Mouse (Mus musculus): ENCODE results near the gene Spsb3.
A peak's percentile ranks its signal among the peaks of the same experiment; 100 is the strongest.

The Spsb3 gene

DNA sequence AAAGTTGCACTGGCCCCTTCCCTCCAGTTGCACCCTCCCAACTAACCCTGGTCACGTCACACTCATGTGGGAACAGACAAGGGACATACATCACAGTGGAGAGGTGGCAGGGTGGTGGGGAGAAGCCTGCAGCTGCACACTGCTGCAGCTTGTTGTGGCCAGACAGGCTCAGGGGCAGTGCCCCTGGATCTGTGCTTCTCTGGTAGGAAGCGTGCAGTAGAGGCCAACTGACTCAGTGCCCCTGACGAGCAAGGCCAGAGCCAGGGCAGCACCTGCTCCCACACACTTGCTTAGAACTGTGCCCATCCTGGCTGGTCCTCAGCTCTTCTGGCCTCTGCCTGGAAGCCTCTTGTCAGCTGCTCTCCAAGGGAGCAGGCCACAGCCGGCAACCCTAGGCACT is 11.2 kb downstream of the Spsb3 start:
- DNase-seq, result no peak

DNA sequence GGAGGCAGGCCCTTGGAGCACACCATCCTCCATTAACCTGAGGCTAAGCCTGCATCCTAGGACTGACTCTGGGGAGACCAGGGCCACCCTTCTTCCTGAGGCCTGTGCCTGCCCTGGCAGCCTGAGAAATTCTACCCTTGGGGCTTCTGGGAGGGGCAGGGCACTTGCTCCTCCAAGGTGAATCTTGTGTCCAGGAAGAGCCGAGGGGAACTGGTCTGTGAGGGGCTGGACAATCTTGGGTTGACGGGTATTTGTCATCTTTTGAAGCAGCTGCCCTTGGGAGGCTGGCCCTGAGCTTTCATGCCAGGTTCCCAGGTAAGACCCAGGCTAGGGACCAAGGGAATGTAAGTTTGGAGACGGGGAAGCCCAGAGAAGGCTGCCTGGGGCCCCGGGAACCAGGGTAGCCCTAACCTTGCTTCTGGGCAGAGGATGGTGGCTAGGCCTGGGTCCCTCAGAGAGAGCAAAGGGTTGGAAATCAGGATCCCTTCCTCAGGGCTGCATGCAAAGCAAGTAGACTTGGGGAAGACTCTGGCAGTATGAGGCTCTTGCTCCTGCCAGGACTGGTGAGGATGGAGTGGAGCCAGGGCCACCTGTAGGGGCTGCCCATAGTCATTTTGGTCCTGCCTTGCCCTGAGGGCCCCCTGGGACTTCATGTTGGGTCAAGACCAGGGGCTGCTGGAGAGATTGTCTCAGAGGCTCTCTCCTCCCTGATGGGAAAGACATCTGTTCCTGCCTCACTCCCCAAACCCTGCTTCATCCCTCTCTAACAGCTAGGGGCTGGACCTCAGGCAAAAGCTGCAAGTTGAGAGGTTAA is 11.8 kb downstream of the Spsb3 start:
- DNase-seq, result no peak

DNA sequence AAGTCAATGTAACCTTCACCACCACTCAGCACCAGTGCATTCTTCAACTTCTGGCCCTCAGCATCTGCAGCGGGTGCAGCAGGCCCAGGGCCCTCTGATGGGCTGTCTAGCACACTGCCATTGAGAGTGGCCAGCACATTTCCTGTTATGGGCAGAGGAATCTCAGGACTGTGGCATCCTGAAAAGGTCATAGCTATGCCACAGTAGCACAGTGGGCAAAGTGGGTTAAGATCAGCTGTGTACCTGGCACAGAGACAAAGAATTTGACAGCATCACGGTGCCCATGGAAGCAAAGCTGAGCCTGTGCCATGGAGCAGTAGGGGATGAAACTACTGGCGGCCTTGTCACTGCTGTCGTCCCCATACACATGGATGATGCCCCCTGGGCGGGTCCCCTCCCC is 12.7 kb downstream of the Spsb3 start:
- no peak for DNase-seq

DNA sequence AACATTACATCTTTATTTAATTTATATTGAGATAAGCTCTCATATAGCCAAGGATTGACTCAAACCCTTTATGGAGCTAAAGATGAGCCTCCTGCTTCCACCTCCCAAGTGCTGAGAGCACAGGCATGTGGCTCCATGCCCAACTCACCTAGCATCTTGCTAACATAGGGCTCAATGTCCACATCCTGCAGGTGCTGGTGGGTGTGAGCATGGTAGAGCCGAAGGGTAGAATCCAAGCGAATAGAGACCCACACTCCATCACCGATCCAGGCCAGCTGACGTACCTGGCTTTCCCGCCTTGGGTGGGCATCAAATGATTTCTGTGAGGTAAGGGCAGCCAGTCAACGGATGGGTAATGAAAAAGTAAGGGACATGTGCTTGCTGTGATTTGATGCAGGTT is 13.6 kb downstream of the Spsb3 start:
- no peak for DNase-seq

DNA sequence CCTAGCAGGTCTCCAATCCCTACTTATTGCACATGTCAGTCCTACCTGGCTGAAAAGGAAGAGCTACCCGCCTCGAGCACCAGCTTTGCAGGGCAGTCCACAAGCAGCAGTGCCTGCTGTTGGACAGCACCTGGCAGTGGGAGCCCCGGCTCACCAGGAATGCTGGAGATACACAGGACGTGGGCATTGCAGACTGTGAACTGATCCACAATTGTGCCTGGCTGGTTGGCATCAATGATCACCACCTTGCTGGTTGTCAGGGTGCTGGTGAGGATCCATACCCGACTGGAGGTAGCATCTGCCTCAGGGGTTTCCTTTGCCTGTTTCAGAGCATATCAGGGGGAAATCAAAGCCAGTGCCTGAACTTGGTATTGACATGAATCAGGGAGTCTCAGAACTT is 15.7 kb downstream of the Spsb3 start:
- DNase-seq, result no peak

DNA sequence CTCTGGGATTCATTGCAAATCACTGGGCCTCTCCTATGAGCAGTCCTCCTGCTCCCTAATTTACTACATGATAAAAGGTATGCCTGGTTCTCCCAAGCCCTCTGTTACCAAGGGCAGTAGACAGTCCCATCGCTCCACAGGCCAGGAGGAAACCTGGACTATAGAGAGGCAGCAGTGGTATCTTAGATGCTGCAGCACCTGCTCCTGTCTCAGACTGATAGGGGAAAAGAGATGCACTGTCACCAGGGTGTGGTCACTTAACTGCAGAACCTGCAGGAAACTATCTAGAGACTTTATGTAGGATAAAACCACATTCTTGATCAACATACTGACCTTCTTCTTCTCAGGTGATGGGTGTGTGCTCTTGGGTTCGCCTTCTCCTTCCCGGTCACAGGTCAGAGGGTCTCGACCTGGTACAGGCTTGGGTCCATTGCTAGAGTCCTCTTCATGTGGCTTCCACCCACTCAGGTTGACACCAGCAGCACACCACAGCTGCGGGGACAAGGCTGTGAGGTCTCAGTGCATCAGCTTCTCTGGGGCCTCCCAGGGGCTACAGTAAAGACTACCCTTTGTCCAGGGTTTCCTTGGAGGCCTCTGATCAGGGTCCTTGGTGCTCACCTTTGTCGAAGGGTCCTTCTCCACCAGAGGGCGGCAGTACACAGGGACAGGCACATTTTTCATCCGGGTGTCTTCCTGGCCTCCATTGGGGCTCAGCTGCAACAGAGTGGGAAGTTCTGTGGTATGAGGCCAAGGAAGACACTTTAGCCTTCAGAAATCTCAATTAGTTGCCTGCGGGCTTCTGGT is 16.4 kb downstream of the Spsb3 start:
- DNase-seq, result no peak

DNA sequence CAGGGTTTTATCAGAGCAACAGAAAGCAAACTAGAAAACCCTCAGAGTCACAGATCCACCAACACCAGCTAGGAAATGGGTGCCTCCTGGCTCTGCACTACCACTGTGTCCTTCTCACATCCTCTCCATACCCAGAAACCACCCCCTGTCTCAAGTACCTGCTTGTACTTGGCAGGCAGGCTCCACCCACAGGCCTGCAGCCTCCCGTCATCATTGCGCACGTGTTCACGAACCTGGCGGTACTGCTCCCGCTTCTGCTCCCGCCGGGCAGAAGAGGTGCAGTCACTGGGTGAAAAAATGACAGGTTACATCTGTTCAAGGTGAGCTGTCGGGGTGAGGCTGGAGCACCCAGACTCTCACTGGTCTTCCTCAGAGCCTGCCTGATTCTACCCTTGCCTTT is 17.3 kb downstream of the Spsb3 start:
- no peak for DNase-seq

DNA sequence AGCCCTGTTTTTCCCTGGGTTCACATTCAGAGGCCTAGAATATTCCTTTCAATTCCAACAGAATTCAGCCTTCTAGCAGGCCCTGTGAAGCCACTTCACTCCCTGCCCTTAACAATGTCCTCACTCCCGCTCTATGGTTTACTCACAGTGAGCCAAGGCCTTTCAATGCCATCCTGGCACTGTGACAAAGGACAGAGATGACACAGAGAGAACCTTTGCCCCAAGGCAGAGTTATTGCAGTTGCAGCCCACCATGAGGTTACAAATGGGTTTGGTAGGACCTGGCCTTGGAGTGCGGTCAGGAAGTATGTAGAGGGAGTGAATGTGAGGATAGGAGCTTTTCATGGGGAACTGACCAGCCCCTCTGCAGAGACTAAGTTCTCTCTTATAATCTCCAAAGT is 21.1 kb downstream of the Spsb3 start:
- DNase-seq, result no peak

DNA sequence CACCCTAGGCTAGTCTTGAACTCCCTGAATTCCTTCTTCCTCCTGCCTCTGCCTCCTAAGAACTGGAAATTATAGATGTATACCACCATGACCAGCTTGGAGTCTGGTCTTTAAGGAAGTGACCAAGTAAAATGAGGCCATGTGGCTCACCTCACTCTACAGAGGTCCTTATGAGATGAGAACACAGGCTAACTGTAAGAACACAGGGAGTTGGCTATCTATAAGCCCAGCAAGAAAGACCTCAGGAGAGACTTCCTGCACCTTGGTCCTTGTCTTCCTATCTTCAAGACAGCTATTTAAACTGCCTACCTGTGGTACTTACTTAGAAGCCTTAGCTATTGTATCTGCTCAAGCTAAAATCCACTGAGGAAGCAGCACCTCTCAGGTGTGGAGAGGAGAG is 27.5 kb downstream of the Spsb3 start:
- DNase-seq, result no peak

DNA sequence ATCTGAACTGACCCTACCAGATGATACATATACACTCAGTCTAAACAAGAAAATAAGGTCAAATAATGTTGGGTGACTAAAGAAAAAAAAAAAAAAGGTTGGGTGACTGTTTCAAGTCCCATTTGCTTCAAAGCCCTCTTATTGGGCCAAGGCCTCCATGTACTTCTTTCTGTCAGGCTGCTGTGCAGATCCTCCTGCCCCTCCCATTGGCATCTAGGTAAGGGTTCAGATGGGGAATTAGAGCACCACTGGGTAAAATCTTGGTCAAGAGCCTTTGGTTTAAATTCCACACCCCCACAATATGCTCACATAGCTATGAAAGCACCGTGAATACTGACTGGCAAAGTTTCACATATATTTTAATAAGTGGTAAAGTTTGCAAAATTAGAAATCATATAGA is 36.8 kb downstream of the Spsb3 start:
- DNase-seq, result no peak

DNA sequence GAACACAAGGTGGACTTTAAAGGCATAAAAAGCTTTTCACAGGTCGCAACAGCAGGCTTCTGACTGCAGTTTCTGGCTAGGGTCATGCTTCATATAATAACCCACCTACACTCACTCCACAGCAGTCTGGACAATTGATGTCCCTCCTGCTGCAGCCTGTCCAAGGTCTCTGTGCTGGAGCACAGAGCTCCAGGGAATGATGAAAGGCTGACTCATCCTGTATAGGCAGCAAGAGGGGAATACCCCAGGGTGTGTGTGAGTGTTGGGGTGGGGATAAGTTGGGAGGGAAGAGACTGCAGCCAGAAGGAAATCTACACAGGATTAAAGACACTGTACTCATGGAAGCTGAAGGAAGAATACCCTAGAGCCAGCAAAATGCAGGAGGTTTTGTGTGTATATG is 43.1 kb downstream of the Spsb3 start:
- DNase-seq, result no peak

DNA sequence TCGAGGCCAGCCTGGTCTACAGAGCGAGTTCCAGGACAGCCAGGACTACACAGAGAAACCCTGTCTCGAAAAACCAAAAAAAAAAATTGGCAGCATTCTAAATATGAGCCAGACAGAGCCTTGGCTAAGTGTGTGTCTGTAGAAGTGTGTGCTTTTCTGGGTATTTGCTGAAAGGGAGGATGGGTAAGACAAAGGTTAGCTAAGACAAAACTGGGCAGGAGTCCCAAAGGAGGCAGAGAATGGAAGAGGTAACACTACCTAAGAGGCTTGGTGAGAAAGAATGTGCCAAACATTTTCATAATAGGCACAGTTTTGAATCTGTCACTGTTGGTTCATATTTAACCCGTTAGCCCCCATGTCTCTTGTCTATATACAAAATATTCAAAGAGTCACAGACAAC is 46.0 kb downstream of the Spsb3 start:
- DNase-seq, result no peak

DNA sequence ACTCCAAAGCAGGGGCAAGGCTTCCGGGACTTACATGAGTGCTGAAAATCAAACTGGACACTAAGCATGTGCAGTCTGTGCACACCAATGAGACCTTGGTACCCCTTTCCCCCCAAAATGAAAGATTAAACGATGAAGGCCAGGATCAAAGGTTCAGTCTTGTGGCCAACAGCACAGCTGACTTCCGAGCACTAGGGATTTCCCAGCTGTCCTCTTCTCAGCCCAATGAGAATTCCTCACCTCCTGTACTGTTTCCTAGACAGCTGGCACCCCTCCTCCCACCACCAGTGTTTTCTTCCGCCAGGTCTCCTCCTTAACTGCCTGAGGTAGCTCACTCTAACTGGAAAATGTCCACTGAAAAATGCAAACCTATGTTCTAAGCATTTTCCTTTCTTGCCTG is 46.7 kb downstream of the Spsb3 start:
- DNase-seq, result no peak

DNA sequence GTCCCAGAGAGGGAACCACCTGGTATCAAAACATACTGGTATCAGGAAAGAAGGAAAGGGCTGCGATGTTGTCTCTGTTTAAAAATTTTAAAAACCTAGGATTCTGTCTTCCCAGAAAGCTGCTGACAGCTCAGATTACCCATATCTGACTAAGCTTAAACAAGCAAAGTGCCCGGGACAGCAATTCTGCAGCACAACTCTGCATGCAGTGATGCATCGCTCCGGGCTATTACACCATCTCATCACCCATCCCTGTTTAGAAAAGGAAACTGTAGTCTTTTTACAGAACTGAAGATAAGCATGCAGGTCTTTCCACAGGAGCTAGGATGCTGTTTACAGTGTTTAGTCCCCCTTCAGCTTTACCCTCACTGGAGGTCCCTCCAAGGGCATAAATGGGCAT is 48.5 kb downstream of the Spsb3 start:
- no peak for DNase-seq

DNA sequence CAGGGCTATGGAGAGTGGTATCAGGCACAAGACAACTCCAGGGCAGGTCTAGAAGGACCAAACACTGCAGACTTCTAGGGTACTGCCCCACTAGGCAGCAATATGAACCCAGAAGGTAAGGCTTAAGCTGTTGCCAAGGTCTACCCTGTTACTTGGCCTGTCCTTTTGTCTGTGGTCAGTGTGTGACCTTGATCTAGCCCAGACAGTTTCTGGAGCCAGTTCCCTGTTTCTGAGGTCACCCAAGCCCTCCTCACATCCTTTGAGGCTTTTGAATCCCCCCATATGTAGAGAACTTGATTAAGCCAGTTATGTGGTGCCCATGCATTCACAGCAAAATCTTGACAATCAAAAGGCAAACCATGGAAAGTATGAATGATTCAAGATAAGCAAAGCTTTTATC is 49.2 kb downstream of the Spsb3 start:
- no peak for DNase-seq

DNA sequence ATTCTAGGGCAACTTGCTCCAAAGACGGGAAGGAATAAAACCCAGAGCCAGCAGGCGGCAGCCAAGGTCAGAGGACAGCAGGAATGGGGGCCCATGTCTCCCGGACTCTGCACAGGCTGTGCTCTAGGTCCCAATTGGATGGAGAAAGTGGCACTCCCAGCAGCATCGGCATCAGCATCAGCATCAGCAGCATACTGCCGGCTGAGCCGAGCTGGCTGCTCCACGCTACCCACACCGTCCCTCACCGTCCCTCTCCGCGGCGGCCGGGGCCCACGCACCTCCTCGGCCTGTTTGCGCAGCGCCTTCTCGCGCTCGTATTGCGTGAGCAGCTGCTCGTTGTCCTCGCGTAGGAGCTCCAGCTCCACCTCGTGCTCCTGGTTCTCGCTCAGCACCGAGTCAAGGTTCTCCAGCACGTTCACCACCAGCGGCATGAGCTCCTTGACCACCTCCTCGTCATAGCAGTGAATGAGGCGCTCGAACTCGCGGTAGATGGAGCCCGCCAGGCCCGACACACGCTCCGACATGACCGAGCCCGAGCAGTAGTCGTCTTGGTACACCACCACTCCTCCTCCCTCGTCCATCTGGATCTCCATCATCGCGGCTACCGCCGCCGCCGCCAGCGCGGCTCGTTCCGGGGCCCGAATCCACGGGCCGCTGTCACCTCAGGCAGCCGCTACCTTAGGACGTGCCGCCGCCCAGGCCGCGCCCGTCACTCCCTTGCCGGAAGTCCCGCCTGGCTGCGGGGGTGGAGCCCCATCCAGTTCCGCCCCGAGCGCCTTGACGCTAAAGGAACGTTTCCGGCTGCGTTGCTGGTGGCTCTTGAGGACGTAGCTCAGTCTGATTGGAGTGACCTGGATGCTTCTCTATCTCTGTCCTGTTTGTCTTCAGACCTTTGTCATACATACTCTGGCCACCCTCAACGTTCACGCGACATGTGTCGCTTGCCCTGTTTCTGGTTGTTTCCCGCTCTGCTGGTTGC is 50.1 kb downstream of the Spsb3 start, which contains the start of gene Mapk8ip3:
Gene Mapk8ip3, minus strand, starts transcription at position 719 of the 979 bp plus-strand sequence.
- peak; percentile 96 for DNase-seq

DNA sequence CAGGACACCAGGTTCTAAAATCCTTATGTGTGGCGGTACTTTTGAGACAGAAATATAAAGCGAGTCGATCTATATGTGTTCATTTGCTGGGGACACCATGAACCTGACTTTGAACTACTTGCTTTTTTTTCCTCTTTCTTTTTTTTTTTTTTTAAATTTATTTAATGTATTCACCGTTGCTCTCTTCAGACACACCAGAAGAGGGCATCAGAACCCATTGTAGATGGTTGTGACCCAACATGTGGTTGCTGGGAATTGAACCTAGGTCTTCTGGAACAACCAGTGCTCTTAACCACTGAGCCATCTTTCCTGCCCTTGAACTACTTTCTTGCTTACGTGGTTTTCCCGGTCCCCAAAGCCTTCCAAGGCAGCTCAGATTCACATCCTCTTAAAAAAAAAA is 50.8 kb downstream of the Spsb3 start:
- DNase-seq, result no peak
